Mouse (Mus musculus) kidney, adult 9 months (tissue): Measurements from ENCODE around the gene Csf2.
A peak's percentile ranks its signal among the peaks of the same experiment; 100 is the strongest.
"Not testable (repeated sequence)": the region's sequence is repeated elsewhere in the genome, so short reads cannot be mapped to it uniquely, and the experiment has no call there.

Experiments
- DNase-seq: peaks from one replicate; pipeline ENCODE4 v3.0.0; 2022

Gene Csf2

DNA sequence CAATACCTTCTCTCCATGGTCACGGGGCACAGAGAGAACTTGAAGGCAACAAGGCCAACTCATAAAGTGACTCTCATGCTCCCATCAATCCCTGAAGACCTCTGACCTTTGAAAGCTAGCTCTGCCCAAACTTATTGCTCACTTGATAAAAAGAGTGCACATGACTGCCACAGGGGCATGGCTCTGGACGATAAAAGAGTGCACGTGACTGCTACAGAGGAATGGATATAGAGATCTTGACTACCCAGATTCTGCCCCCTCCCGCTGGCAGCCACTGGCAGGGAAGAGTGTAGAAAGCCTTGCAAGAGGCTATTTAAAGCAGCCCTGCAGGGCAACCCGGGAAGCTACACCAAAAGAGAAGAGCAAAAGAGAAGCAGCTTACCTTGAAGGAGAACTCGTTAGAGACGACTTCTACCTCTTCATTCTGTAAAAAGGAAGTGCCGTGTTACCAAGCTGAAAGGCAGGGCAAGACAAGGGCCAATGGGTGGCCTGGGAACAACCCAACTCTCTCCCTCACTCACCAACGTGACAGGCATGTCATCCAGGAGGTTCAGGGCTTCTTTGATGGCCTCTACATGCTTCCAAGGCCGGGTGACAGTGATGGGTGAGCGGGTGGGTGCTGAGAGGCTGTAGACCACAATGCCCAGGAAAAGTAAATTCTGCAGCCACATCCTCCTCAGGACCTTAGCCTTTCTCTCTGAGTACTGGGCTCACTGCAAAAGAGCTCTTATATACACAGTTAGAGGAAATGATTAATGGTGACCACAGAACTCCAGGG is at the start of gene Csf2:
Gene Csf2, minus strand, starts transcription at position 728 of the 778 bp plus-strand sequence.
- DNase-seq: no peak

DNA sequence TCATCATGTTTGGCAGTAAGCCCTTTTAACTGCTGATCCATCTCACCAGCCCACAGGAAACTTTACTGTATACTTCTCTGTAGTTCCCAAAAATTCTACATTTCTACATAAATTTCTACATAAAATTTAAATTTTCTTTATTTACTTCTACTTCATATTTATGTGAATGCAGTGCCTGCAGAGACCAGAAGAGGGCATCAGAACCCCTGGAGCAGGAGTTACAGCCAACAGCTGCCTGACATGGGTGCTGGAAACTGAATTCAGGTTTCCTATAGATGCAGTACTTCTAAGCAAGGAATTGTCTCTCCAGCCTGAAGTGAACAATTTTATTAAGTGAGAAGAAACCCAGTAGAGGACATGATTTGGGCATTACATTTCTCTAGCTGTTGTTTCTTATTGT is 49.3 kb upstream of the Csf2 start:
- no peak for DNase-seq

DNA sequence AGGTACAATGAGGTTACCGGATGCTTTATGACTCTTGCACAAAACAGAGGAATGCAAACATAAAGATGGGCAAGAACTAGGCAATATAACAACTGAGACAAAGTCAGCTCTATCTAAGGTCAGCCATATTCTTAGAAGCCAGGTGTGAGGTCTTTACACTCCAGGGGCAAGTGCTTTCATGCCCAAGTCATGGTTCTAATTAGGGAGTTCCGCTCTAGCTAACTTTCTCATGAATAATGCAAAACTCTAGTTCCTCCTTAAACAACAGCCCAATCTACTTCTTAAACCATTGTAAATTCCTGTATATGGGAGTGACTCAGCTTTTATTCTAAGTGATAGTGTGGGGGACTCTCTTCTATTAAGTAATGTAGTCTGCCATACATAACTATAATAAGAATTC is 48.0 kb upstream of the Csf2 start:
- not testable (repeated sequence) for DNase-seq

DNA sequence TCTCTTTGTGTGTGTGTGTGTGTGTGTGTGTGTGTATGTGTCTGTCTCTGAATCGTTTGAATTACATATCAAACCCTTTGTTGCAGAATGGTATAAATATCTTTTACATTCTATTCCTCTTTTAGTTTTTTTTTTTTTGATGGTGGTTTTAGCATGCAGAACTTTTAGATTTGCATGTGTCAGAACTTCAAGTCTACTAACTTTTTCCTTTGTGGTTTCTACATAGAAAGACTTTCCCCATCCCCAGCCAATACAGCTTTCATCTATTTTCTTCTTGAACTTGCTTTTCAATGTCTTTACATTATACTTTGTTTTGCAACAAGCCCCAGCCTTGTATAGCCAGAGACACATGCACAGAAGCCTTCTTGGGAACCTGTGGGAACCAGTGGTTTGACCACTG is 47.3 kb upstream of the Csf2 start:
- no peak for DNase-seq

- DNase-seq: no peak
These were observed 46.5 kb upstream of the Csf2 start for GRCm38 (mm10) chr11:54295971-54296370.

GRCm38 (mm10) chr11:54293980-54294807 is 44.7 kb upstream of the Csf2 start:
- no peak for DNase-seq

- no peak for DNase-seq
These were observed 42.7 kb upstream of the Csf2 start for GRCm38 (mm10) chr11:54292163-54292562.

GRCm38 (mm10) chr11:54287821-54288453 is 38.5 kb upstream of the Csf2 start:
- no peak for DNase-seq

- no peak for DNase-seq
These were observed 22.0 kb upstream of the Csf2 start for GRCm38 (mm10) chr11:54271437-54271949.

GRCm38 (mm10) chr11:54269191-54269896 is 19.9 kb upstream of the Csf2 start:
- DNase-seq: no peak

- DNase-seq: no peak
These were observed 17.7 kb upstream of the Csf2 start, which contains the start of gene Il3 for GRCm38 (mm10) chr11:54267177-54267576. Gene Il3, minus strand, starts transcription at chr11:54267277.

- DNase-seq: peak; percentile 53
These were observed 15.1 kb upstream of the Csf2 start for GRCm38 (mm10) chr11:54264542-54264941.

DNA sequence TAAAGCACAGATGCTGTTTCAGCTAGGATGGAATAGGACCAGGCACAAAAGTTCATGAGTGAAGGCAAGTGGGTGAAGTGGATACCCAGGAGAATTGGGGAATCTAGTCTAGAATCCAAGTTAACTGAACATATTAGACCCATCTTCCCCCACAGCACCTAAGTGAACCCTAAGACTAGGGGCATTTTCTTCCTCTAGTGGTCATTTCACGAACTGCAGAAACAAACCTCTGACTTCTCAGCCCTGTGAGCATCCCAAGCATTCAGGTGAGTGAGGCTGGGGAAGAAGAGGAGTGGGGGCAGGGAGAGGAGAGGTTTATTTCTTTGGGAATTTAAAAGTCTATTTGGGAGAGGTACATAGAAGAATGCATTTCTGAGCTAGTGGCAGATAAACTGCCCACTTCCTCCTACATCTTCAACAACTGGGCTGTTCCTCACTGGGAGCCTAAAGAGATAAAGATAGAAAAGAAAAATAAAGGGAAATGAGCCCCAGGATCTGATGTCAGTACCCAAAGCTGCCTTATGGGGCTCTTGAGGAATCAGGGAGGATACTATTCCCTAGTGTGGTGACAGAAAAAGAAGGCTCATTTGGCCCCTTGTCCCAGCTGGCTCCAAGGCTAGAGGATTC is 14.1 kb upstream of the Csf2 start:
- no peak for DNase-seq

DNA sequence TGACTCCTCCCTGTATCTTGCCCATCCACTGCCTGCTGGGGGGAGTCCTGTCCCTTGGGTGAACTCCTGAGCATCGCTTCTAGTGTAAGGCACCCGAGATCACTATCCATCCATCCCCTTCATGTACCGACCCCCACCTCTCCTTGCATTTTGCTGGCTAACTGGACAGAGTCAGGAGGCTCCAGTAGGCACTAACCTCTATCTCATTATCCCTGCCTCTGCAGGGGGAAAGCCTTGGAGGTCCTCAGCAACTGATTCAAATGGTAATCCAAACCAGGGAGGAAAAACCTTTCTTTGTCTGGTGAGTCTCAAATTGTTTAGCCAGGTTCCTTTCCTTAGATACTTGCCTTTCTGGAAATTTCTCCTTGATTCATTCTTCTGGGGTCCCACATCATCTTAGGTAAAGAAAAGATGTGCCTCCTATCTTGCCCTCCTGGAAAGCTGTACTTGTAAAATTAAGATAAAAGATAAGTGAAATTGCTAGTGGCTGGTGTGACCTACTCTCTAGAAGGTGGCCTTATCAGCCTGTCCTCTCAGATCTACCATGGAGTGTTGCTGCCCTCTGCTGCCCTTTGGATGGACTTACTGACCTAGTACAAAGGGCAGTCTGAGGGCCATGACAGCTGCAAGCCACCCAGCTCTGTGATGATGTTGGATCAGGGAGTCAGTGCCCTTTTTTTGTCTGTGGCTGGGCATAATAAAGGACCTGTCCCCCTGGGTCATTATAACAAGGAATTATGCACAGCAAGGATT is 7.3 kb upstream of the Csf2 start:
- peak; percentile 80 for DNase-seq

- peak; percentile 10 for DNase-seq
These were observed 4.6 kb upstream of the Csf2 start for GRCm38 (mm10) chr11:54254114-54254513.

- DNase-seq: no peak
These were observed 1.1 kb upstream of the Csf2 start for GRCm38 (mm10) chr11:54250575-54250974.

- no peak for DNase-seq
These were observed 281 bp upstream of the Csf2 start for GRCm38 (mm10) chr11:54249748-54250147.

DNA sequence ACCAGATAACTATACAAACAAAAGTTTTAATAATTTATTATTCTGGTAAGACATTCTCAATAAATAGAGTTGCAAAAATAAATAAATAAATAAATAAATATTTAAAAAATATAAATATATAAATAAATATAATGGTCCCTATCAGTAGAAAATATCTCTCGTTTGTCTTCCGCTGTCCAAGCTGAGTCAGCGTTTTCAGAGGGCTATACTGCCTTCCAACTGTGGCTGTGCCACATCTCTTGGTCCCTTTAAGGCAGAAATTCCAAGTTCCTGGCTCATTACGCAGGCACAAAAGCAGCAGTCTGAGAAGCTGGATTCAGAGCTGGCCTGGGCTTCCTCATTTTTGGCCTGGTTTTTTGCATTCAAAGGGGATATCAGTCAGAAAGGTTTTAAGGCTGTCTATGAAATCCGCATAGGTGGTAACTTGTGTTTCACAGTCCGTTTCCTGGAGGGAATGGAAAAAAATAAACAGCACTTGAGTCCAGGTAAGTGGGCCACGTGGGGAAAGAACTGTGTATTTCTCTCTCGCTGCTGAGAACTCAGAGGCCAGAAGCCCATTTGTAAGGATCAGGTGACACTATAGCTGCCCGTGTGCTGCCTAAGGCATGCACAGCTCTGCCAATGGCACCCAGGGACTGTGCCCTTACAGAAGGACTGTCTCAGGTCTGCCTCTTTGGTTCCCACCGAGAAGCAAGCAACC is 2.1 kb downstream of the Csf2 start:
- DNase-seq: no peak

DNA sequence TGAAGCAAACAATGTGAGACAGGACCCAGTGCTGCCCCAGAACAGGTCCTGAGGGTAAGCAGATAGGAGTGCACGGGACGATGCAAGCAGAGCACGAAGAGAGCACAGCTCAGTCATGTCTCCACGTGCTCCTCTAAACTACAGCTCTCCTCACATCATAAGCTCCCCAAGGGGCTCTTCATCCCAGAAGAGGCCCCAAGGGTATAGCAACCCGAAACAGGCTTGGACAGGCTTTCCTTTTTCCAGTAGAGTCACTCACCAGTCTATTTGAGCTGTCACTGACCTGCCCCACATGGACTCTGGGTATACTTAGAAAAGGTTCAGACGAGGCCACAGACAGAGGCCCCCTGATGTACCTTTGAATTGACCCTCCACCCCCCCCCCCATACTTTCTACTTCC is 5.0 kb downstream of the Csf2 start:
- DNase-seq: no peak

GRCm38 (mm10) chr11:54242494-54242893 is 7.0 kb downstream of the Csf2 start:
- DNase-seq: no peak

DNA sequence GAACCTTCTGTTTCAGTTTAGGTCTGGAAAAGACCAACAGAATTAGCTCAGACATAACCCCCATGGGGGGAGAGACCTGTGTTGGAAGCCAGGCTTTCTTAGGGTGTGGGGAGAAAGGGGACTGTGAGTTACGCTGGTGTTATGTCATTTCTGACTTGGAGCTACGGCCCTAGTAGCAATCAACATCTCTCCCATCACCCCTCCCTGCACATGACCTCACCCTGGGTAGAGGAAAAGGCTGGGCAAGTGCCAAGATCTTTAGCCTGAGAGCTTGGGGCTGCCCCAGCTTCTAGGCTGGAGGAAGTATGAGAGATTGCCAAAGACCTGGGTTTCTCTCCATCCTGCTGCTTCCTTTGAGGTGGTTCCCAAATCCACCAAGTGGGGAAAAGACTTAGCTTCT is 12.5 kb downstream of the Csf2 start:
- DNase-seq: peak; percentile 11
